Mouse (Mus musculus) stomach, postnatal 0 days (tissue): ENCODE results near the gene Guk1. TPM values are rescaled to one million over a fixed set of nuclear protein-coding genes. Genes with fewer than 3 reads are reported as not detected.

ENCODE experiments used
- ATAC-seq: fragments of 200-750 bp; cut with Nextera tagmentation; 2 replicates; pipeline ENCODE4 v1.8.0; 2017; ENCODE audit not compliant: low FRiP score, low TSS enrichment
- DNase-seq: peaks from one replicate; pipeline ENCODE4 v3.0.0-alpha.2; 2016; ENCODE audit warnings: low spot score
- H3K27ac ChIP-seq: fragments of 300-500 bp; sonication (generic); replicated peaks from 2 replicates; pipeline ENCODE4 v1.5.1; 2014; ENCODE audit warnings: mild to moderate bottlenecking, control low read depth
- H3K27me3 ChIP-seq: fragments of 300-500 bp; sonication (generic); 2 replicates; pipeline ENCODE4 v1.6.1; 2014; ENCODE audit warnings: low read length; ENCODE audit not compliant: control insufficient read depth, insufficient read depth
- H3K36me3 ChIP-seq: fragments of 300-500 bp; sonication (generic); 2 replicates; pipeline ENCODE4 v1.6.1; 2014; ENCODE audit warnings: low read length, mixed read lengths; ENCODE audit not compliant: control insufficient read depth, insufficient read depth
- H3K4me1 ChIP-seq: fragments of 300-500 bp; sonication (generic); replicated peaks from 2 replicates; pipeline ENCODE4 v1.6.1; 2014; ENCODE audit warnings: antibody characterized with exemption; ENCODE audit not compliant: control insufficient read depth, insufficient read depth
- H3K4me2 ChIP-seq: fragments of 300-500 bp; sonication (generic); replicated peaks from 2 replicates; pipeline ENCODE4 v1.6.1; 2014; ENCODE audit warnings: low read depth, mild to moderate bottlenecking, control low read depth, moderate library complexity
- H3K4me3 ChIP-seq: fragments of 300-500 bp; sonication (generic); 2 replicates; pipeline ENCODE4 v1.5.1; 2014; ENCODE audit warnings: low read depth, low read length, control low read depth
- H3K9ac ChIP-seq: fragments of 300-500 bp; sonication (generic); 2 replicates; pipeline ENCODE4 v1.6.1; 2014; ENCODE audit warnings: mild to moderate bottlenecking, low read length, control low read depth, mixed read lengths
- H3K9me3 ChIP-seq: fragments of 300-500 bp; sonication (generic); 2 replicates; pipeline ENCODE4 v1.6.1; 2016; ENCODE audit warnings: low read length; ENCODE audit not compliant: control insufficient read depth
- CTCF ChIP-seq: IDR thresholded peaks from 2 replicates; pipeline ENCODE4 v1.5.1; 2016; ENCODE audit warnings: antibody characterized with exemption, low read depth, mild to moderate bottlenecking, moderate library complexity
- EP300 ChIP-seq: optimal IDR thresholded peaks from 2 replicates; pipeline ENCODE3; 2016; ENCODE audit warnings: antibody characterized with exemption
- WGBS: fragments of 180-500 bp; shearing (Covaris S2); extraction: QIAGEN DNeasy Blood & Tissue Kit; methylation state at CpG from one replicate; pipeline ENCODE4 v1.1.7; 2014; 5-methylcytosine and 5-hydroxymethylcytosine counted together
- polyA plus RNA-seq: library from polyadenylated mRNA; unstranded; fragments of >200 nt; fragmentation: Nextera tagmentation; extraction: Ambion mirVana; gene quantifications from 2 replicates; pipeline ENCODE4 v1.2.1, GENCODE M21; 2015

The Guk1 gene
- polyA plus RNA-seq, 1 experiment from 2014 or later = 176 TPM

GRCm38 (mm10) chr11:59228122-59228953, 36.3 kb upstream of the Guk1 start, which contains the start of gene Arf1:
Arf1 (minus strand) TSS chr11:59228270.
- Histone ChIP-seq H3K27ac (peak within 1 kb of the TSS; percentile 99), H3K4me2 (peak within 1 kb of the TSS; percentile 83), H3K4me3 (peak within 1 kb of the TSS; percentile 100), H3K9me3 (no peaks in the 10 kb centered on the region), H3K36me3 (no peaks in the 10 kb centered on the region), H3K9ac (peak within 1 kb of the TSS; percentile 100), H3K27me3 (no peaks in the 10 kb centered on the region), H3K4me1 (peaks cover 13% of the 10 kb centered on the region)
- TF ChIP-seq CTCF (peak; percentile 17; the same call in 1 of the 2 replicates), EP300 (peak; percentile 70)
- peak; percentile 96 for ATAC-seq
- peak; percentile 97 for DNase-seq
- WGBS = 6% methylated on average over 48 of the region's 59 CpGs

DNA sequence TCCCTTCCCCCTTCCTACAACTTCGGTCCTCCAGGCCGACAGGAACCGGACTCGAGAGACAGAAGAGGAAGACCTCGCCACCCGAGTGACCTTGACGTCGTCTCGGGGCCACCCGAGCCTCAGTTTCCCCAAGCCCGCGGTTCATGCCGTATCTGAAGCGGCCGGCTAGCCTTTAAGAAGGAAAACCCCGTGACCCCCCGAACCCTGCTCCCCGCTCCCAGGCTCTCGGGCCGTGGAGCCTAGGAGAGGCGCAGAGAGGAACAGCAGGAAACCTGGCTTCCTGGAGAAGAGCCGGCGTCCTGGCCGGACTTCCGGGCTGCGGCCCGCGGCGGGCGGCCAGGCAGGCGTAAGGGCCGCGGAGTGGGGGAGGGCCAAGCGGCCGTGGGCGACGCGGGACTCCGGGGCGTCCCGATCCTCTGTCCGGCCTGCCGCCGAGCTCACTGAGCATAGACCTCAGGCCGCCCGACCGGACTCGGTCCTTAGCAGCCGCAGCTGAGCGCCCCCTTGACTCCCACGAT, 35.7 kb upstream of the Guk1 start:
- Histone ChIP-seq H3K9ac (peak overlapping the region; percentile 100), H3K27ac (peak overlapping the region; percentile 99), H3K9me3 (no peaks in the 10 kb centered on the region), H3K4me1 (peaks cover 14% of the 10 kb centered on the region), H3K27me3 (no peaks in the 10 kb centered on the region), H3K36me3 (no peaks in the 10 kb centered on the region), H3K4me3 (peak overlapping the region; percentile 100), H3K4me2 (peak overlapping the region; percentile 83)
- DNase-seq = no peak
- TF ChIP-seq EP300 (no peak), CTCF (no peak)
- WGBS = 1% methylated on average over 46 of the region's 51 CpGs
- ATAC-seq = peak; percentile 79

- DNase-seq = peak; percentile 29
Observed at GRCm38 (mm10) chr11:59226787-59227603, 35.0 kb upstream of the Guk1 start.

GRCm38 (mm10) chr11:59226251-59226650, 34.2 kb upstream of the Guk1 start:
- 15% methylated on average over 3 of the region's 3 CpGs for WGBS
- H3K36me3 ChIP-seq = no peaks in the 10 kb centered on the region
- H3K9me3 ChIP-seq = no peaks in the 10 kb centered on the region
- ATAC-seq (no peak), DNase-seq (no peak)
- H3K27me3 ChIP-seq = no peaks in the 10 kb centered on the region
- H3K9ac ChIP-seq = no peak overlapping the region; the same call in 1 of the 2 replicates
- H3K4me2 ChIP-seq = peak overlapping the region; percentile 83
- H3K4me1 ChIP-seq = peaks cover 17% of the 10 kb centered on the region
- H3K4me3 ChIP-seq = peak overlapping the region; percentile 100
- TF ChIP-seq EP300 = no peak
- no peak for TF ChIP-seq CTCF
- H3K27ac ChIP-seq = peak overlapping the region; percentile 99

More at GRCm38 (mm10) chr11:59226787-59227603, 35.0 kb upstream of the Guk1 start:
- Histone ChIP-seq H3K27me3 (no peaks in the 10 kb centered on the region), H3K9me3 (no peaks in the 10 kb centered on the region), H3K27ac (peak overlapping the region; percentile 99), H3K36me3 (no peaks in the 10 kb centered on the region), H3K4me2 (peak overlapping the region; percentile 83), H3K9ac (peak overlapping the region; percentile 100), H3K4me3 (peak overlapping the region; percentile 100), H3K4me1 (peaks cover 14% of the 10 kb centered on the region)
- ATAC-seq = no peak
- WGBS = 2% methylated on average over 21 of the region's 21 CpGs
- TF ChIP-seq CTCF = 0 out of 2 replicates have a peak, but pooled peaks have one; percentile 14
- no peak for TF ChIP-seq EP300

GRCm38 (mm10) chr11:59225167-59225566, 33.2 kb upstream of the Guk1 start:
- ATAC-seq (no peak), DNase-seq (no peak)
- H3K4me1 ChIP-seq = peaks cover 20% of the 10 kb centered on the region
- TF ChIP-seq CTCF (no peak), EP300 (no peak)
- H3K4me2 ChIP-seq = peak overlapping the region; percentile 83
- no peaks in the 10 kb centered on the region for H3K9me3 ChIP-seq
- H3K9ac ChIP-seq = no peak overlapping the region
- H3K4me3 ChIP-seq = no peak overlapping the region
- H3K27ac ChIP-seq = 0 out of 2 replicates have a peak overlapping the region, but pooled peaks have one; percentile 18
- WGBS = 37% methylated on average over 2 of the region's 2 CpGs
- H3K36me3 ChIP-seq = no peaks in the 10 kb centered on the region
- H3K27me3 ChIP-seq = no peaks in the 10 kb centered on the region
